13 mouse cellular contexts compared by ENCODE assay signal in genomic region chr8:34455376-34455775, GRCm38 (mm10).
DNase-seq lines count a peak whose midpoint lies in the region; ATAC-seq and TF ChIP-seq lines count a peak whose summit lies in the region.
"Had no signal": no experiment of that assay in that cellular context is flagged by ENCODE, and none has a peak within 500 bp of the region (broad histone marks: within the 10 kb centered on the region; RNA-seq: fewer than 3 reads in every experiment).

No protein-coding gene starts in this region.

- WGBS in hindbrain, embryonic 10.5 days: 75% methylated on average over 14 of the region's 14 CpGs
- WGBS in hindbrain, embryonic 14.5 days: 65% methylated on average over 14 of the region's 14 CpGs
- 71% methylated on average over 14 of the region's 14 CpGs for WGBS in lung, adult 2 months
- WGBS in forebrain, embryonic 11.5 days: 95% methylated on average over 14 of the region's 14 CpGs

- H3K4me1 ChIP-seq in hindbrain, embryonic 10.5 days (replicated peaks): peaks cover 19% of the 10 kb centered on the region
- no peaks in the 10 kb centered on the region for H3K4me1 ChIP-seq in hindbrain, embryonic 14.5 days (replicated peaks; ENCODE audit: control insufficient read depth, insufficient read depth, low read length)
- H3K4me1 ChIP-seq in lung, adult 2 months (ENCODE audit: control insufficient read depth, insufficient read depth, low read length): no peaks in the 10 kb centered on the region
- H3K4me1 ChIP-seq in forebrain, embryonic 11.5 days (replicated peaks; ENCODE audit: control insufficient read depth, insufficient read depth, low read length): 0 out of 2 replicates have a peak, but pooled peaks cover 2% of the 10 kb centered on the region
- H3K4me1 ChIP-seq: embryonic facial prominence, embryonic 12.5 days had no signal

- H3K27ac ChIP-seq in hindbrain, embryonic 10.5 days: peak overlapping the region; percentile 51; the same call in 1 of the 2 replicates
- H3K27ac ChIP-seq in hindbrain, embryonic 14.5 days: no peak overlapping the region
- H3K27ac ChIP-seq in forebrain, embryonic 11.5 days (ENCODE audit: low read depth, low read length): no peak overlapping the region
- H3K27ac ChIP-seq: embryonic facial prominence, embryonic 12.5 days; heart, embryonic 15.5 days; layer of hippocampus, adult 2 months had no signal

- no peaks in the 10 kb centered on the region for H3K27me3 ChIP-seq in hindbrain, embryonic 10.5 days (ENCODE audit: insufficient read depth, poor library complexity, severe bottlenecking)
- H3K27me3 ChIP-seq in hindbrain, embryonic 14.5 days (ENCODE audit: control insufficient read depth, insufficient read depth, low read length): no peaks in the 10 kb centered on the region
- H3K27me3 ChIP-seq in forebrain, embryonic 11.5 days (ENCODE audit: control insufficient read depth, insufficient read depth, low read length): no peaks in the 10 kb centered on the region
- H3K27me3 ChIP-seq: embryonic facial prominence, embryonic 12.5 days; heart, embryonic 15.5 days had no signal

- no peak overlapping the region for H3K4me2 ChIP-seq in hindbrain, embryonic 14.5 days (replicated peaks)
- no peak overlapping the region for H3K4me2 ChIP-seq in forebrain, embryonic 11.5 days (ENCODE audit: low read depth, low read length, severe bottlenecking)
- H3K4me2 ChIP-seq: embryonic facial prominence, embryonic 12.5 days; heart, embryonic 15.5 days had no signal

- no peak for ATAC-seq in hindbrain, embryonic 14.5 days (ENCODE audit: low FRiP score)
- no peak for ATAC-seq in forebrain, embryonic 11.5 days (replicated peaks; ENCODE audit: low FRiP score)

- no peaks in the 10 kb centered on the region for H3K36me3 ChIP-seq in hindbrain, embryonic 10.5 days
- no peaks in the 10 kb centered on the region for H3K36me3 ChIP-seq in hindbrain, embryonic 14.5 days (replicated peaks; ENCODE audit: control insufficient read depth, insufficient read depth)
- H3K36me3 ChIP-seq in forebrain, embryonic 11.5 days (ENCODE audit: control insufficient read depth, insufficient read depth, low read length): no peaks in the 10 kb centered on the region
- H3K36me3 ChIP-seq: embryonic facial prominence, embryonic 12.5 days; heart, embryonic 15.5 days had no signal

- no peak for TF ChIP-seq CTCF in lung, adult 2 months (IDR thresholded peaks at IDR 0.05; ENCODE audit: insufficient read depth, low read length)

- H3K9ac ChIP-seq in hindbrain, embryonic 14.5 days: no peak overlapping the region
- H3K9ac ChIP-seq in forebrain, embryonic 11.5 days (ENCODE audit: low read length): no peak overlapping the region
- H3K9ac ChIP-seq: embryonic facial prominence, embryonic 12.5 days; heart, embryonic 15.5 days had no signal

- no peak for TF ChIP-seq POLR2A in lung, adult 2 months (IDR thresholded peaks at IDR 0.05; ENCODE audit: borderline replicate concordance, extremely low read depth, low read depth, low read length)

- peaks cover 8% of the 10 kb centered on the region; the same call in 1 of the 2 replicates for H3K9me3 ChIP-seq in hindbrain, embryonic 10.5 days
- H3K9me3 ChIP-seq in hindbrain, embryonic 14.5 days (ENCODE audit: control insufficient read depth, low read length): no peaks in the 10 kb centered on the region
- no peaks in the 10 kb centered on the region for H3K9me3 ChIP-seq in forebrain, embryonic 11.5 days (ENCODE audit: control insufficient read depth, low read length)
- H3K9me3 ChIP-seq: heart, embryonic 15.5 days had no signal

- DNase-seq in hindbrain, embryonic 10.5 days (ENCODE audit: low spot score): peak; percentile 35
- DNase-seq in hindbrain, embryonic 14.5 days (ENCODE audit: low spot score): no peak
- peak; percentile 9 to 39 for DNase-seq in lung, postnatal 4 days
- DNase-seq in lung, adult 2 months: no peak
- peak; percentile 4 for DNase-seq in kidney, adult 9 months
- peak; percentile 9 to 19 for DNase-seq in spleen, postnatal 14 days (ENCODE audit: low spot score in 2 of 2)
- DNase-seq in forebrain, embryonic 11.5 days (ENCODE audit: low spot score): no peak
- no peak for DNase-seq in adrenal gland, adult 2 months
- DNase-seq: adrenal gland, postnatal 36 days; cerebellum, adult 8-10 months had no signal

- H3K4me3 ChIP-seq in hindbrain, embryonic 10.5 days: no peak overlapping the region
- no peak overlapping the region for H3K4me3 ChIP-seq in hindbrain, embryonic 14.5 days (replicated peaks; ENCODE audit: low read length)
- no peak overlapping the region for H3K4me3 ChIP-seq in lung, adult 2 months (replicated peaks; ENCODE audit: extremely low read depth, low read depth, low read length)
- H3K4me3 ChIP-seq in forebrain, embryonic 11.5 days (ENCODE audit: low read depth, low read length): no peak overlapping the region
- H3K4me3 ChIP-seq: embryonic facial prominence, embryonic 12.5 days; heart, embryonic 15.5 days; layer of hippocampus, adult 2 months had no signal

Comparison
In these comparisons a context has a peak if more than half of its experiments do, and no peak if none do; other contexts are left out.
1. DNase-seq: peak in hindbrain, embryonic 10.5 days (single experiment), lung, postnatal 4 days (2 of 2), kidney, adult 9 months (single experiment) and spleen, postnatal 14 days (2 of 2); none in hindbrain, embryonic 14.5 days (single experiment), lung, adult 2 months (single experiment), forebrain, embryonic 11.5 days (single experiment) and adrenal gland, adult 2 months (single experiment).